Comparison of ENCODE assay signal across 9 mouse cellular contexts in the genomic region with DNA sequence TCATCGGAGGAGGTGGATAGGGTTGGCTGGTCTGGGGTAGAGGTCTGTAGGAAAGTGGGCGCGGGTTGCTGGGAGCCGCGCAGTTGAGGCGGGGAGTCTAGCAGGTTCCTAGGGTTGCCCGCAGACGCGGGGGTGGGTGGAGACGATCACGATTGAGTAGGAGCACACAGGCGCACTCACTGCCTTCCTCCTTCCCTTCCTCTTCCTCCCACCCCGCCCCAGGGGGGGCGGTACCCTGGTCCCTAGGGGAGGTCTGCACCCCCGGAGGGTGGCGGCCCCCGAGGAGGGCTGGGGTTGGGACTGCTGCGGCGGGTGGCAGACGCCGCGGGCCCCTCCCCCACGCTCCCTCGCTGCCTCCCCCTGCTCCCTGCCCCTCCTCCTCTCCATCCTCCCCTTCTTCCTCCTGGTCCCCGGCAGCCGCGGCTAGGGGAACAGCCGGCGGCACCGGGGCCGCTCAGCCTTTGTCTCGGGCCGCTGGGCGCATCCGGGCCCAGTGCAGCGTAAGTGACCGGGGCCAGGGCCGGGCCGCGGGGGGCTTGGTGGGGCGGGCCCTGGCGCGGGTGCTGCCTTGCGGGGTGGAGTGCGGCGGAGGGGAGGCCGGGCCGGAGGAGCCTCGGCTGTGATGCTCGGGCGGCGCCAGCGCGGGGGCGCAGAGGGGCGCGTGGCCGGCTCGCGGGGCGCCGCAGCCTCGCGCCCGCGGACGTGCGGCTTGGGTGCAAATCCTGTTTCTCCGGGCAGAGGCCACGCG. TPM values are rescaled to one million over a fixed set of nuclear protein-coding genes. Genes with fewer than 3 reads are reported as not detected.
DNase-seq lines count a peak whose midpoint lies in the region; ATAC-seq and TF ChIP-seq lines count a peak whose summit lies in the region.
"Had no signal": no experiment of that assay in that cellular context is flagged by ENCODE, and none has a peak within 500 bp of the region (broad histone marks: within the 10 kb centered on the region; RNA-seq: fewer than 3 reads in every experiment).

A gene (plus strand): TSS at position 139 of the 748 bp plus-strand sequence.

- no peaks in the 10 kb centered on the region for H3K4me1 ChIP-seq in limb, embryonic 14.5 days (ENCODE audit: control insufficient read depth, insufficient read depth, low read length)

- H3K9ac ChIP-seq in limb, embryonic 14.5 days (ENCODE audit: low read depth, low read length, severe bottlenecking): peak within 1 kb of the TSS; percentile 92

- peak within 1 kb of the TSS; percentile 88 for H3K4me2 ChIP-seq in limb, embryonic 14.5 days (replicated peaks; ENCODE audit: low read depth, low read length, severe bottlenecking)

- ATAC-seq in inflammation-experienced regulatory T-cells, adult 6 months: peak; percentile 59
- peak; percentile 85 for ATAC-seq in limb, embryonic 14.5 days (ENCODE audit: low FRiP score, low read depth)

- peak within 1 kb of the TSS; percentile 63; the same call in 1 of the 2 replicates for H3K27ac ChIP-seq in limb, embryonic 14.5 days (replicated peaks; ENCODE audit: low read depth, low read length)

- H3K9me3 ChIP-seq in limb, embryonic 14.5 days (ENCODE audit: control insufficient read depth, low read length): no peaks in the 10 kb centered on the region

- peak; percentile 93 for DNase-seq in heart, adult 11 months
- no peak for DNase-seq in heart, adult 8-10 months (ENCODE audit: low spot score)
- peak; percentile 79 to 80 for DNase-seq in cerebellum, postnatal 10 days
- DNase-seq in frontal cortex, postnatal 14 days (ENCODE audit: low spot score in 2 of 2): peak; percentile 37 to 44
- DNase-seq in limb, embryonic 14.5 days (ENCODE audit: low spot score): peak; percentile 23
- DNase-seq in naive thymus-derived CD4-positive, alpha-beta T cell, adult 2 months (ENCODE audit: low read depth): peak; percentile 14
- peak; percentile 14 to 31 for DNase-seq in thymus, adult 18-20 months

- TF ChIP-seq POLR2A in limb, embryonic 14.5 days (IDR thresholded peaks at IDR 0.05; ENCODE audit: borderline replicate concordance, extremely low read depth, insufficient read depth, insufficient read length): 0 out of 2 replicates have a peak, but pooled peaks have one; percentile 38

- WGBS in limb, embryonic 14.5 days: 2% methylated on average over 49 of the region's 71 CpGs

- no peaks in the 10 kb centered on the region for H3K36me3 ChIP-seq in limb, embryonic 14.5 days (ENCODE audit: control insufficient read depth, insufficient read depth, low read length)

- H3K27me3 ChIP-seq in limb, embryonic 14.5 days (ENCODE audit: control insufficient read depth, insufficient read depth, low read length): no peaks in the 10 kb centered on the region
- H3K27me3 ChIP-seq: CH12.LX had no signal

- H3K4me3 ChIP-seq in limb, embryonic 14.5 days (replicated peaks; ENCODE audit: low read length): peak within 1 kb of the TSS; percentile 79

RNA-seq across cellular contexts. Expression of the gene that starts here (rescaled TPM):
- total RNA-seq in heart, adult 8-10 months (2022): under 1 TPM; 0.12 to 0.60 (median 0.20) TPM
- polyA plus RNA-seq in inflammation-experienced regulatory T-cells, adult 6 months (2017; shearing (Covaris generic)): 10 to 100 TPM in 1 of 3 experiments, 1 to 10 TPM in 2; 8.2 to 10.1 (median 9.7) TPM
- polyA plus RNA-seq in limb, embryonic 14.5 days (2012; rRNA removed): 4.8 and 7.3 TPM in 2 replicates
- 6.1 and 8.6 TPM in 2 replicates for polyA plus RNA-seq in limb, embryonic 14.5 days (2014; fragmentation: Nextera tagmentation; extraction: Ambion mirVana)
- total RNA-seq: CH12.LX had no signal
